Mouse (Mus musculus): ENCODE data around the gene Hist2h2ab. TPM values are rescaled to one million over a fixed set of nuclear protein-coding genes. Genes with fewer than 3 reads are reported as not detected.
A peak's percentile ranks its signal among the peaks of the same experiment; 100 is the strongest.
"Not testable (repeated sequence)": the region's sequence is repeated elsewhere in the genome, so short reads cannot be mapped to it uniquely, and the experiment has no call there.

Gene Hist2h2ab
- total RNA-seq, 2 experiments from 2014 or later, result 8.4 to 256 TPM

DNA sequence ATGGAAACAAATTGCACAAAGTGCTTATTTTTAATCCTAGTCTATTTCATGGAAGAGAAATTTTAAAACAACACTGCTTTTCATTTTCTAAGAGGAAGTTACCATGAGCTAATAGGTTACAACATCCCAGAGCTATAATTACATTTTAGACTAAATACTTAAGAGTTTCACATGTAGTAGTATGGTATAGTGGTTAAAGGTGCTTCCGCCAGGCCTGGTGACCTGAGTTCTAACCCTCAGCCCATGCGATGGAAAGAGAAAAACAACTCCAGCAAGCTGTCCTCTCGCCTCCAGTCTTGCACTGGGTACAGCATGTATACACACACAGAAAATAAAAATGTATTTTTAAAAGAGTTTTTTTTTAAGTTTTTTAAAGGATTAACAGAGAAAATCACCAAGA lies 32.1 kb downstream of the Hist2h2ab start:
- no peak for ATAC-seq (replicated peaks; ENCODE audit: low FRiP score, poor library complexity, severe bottlenecking)

DNA sequence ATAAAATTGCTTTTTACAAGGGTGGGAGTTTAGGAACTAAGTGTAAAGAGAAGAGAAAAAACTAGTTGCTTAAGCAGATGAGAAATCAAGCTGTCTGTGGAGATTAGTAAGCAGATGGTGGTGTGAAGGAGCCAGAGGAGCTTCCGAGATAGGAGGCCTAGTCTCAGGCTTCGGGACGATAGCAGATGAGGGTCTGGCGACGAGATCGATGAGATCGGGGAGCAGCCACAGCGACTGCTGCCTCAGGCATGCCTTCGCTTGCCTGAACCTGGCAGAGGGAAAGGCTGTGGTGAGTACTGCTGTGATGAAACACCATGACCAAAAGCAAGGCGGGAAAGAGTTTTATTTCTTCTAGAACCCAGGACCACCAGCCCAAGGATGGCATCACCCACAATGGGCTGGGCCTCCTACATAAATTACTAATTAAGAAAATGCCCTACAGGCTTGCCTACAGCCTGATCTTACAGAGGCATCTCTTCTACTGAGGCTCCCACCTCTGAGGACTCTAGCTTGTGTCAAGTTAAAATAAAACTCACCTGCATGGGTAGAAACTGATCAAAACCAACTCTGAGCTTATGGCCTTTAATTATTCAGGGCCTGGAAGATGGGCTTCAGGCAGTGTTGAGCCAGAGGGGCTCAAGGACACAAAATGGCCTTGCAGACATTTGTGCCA lies 35.2 kb downstream of the Hist2h2ab start:
- ATAC-seq (replicated peaks; ENCODE audit: low FRiP score, poor library complexity, severe bottlenecking), result peak; percentile 90

DNA sequence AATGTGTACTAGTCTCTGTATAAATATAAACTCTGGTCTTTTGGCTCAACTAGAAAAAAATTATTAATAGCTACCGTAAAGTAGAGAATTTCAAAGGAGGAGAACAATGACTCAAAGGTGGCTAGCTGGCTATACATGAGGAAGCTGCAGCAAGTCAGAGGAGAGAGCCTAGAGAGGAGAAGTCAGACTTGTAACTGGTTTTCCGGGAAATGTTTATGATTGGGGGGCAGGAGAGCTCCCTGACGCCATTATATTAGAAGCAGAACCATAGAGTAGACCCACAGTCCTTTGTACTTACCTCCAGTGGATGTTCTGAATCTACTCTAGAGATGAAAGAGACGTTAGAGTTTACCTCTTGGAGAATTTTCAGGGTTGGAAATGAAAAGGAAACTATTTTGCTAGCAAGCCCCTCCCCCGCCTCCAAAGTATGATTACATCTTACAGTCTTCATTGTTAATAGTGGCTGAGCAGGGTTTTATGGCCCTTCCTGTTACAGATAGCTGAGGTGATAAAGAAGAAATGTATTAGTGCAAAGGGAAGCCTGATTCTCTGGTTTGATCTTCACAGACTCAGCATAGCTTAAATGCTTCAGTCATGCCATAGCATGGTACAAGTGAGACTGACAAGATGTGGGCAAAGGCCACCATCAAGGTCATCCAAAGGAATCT lies 36.4 kb downstream of the Hist2h2ab start:
- ATAC-seq (replicated peaks; ENCODE audit: low FRiP score, poor library complexity, severe bottlenecking), result no peak

DNA sequence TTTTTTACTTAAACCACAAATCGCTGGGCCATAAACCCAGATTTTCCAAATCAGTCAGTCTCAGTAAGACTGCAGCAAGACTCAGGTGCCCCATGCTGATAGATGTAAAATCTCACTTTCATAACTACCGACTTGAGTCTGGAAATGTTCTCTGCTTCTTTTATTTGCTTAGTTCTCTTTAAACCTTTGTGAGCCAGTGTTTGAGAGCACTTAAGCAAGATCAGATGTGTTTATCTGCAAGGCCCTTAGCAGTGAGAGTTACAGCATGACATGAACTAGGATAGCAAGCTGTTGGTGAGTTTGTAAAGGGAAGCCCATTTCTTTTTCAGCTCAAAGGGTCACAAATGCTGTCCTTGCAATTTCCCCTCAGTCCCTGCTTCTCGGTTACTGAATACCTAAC lies 37.5 kb downstream of the Hist2h2ab start:
- ATAC-seq (replicated peaks; ENCODE audit: low FRiP score, poor library complexity, severe bottlenecking), result no peak

DNA sequence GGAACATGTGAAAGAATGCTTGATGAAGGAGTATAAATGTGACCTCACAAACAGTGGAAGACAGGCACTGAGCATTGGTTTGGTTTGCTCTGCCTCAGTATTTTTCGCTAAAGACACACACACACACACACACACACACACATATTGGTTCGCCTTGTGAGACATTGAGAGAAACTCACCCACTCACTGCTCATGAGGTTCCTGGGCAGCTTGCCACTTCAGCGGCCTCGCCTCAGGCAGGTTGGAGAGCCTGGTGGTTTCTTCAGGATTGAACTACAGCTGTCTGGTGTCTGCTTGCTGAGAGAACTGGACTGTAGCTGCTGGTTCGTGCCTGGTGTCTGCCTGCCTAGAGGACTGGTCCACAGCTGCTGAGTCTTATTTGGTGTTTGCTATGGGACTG lies 40.6 kb downstream of the Hist2h2ab start:
- ATAC-seq (replicated peaks; ENCODE audit: low FRiP score, poor library complexity, severe bottlenecking), result no peak

DNA sequence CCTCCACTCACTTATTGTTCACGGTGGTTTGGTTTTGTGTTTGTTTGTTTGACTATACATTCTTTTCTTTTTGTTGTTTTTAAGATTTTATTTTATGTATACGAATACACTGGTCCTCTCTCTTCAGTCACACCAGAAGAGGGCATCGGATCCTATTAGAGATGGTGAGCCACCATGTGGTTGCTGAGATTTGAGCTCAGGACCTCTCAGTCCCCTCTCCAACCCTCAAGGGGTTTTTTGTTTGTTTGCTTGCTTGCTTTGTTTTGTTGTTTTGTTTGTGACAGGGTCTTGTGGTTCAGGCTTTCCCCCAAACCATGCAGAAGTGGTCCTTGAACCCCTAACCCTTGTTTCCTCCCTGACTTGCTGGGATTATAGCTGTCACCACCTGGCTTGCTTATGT lies 42.0 kb downstream of the Hist2h2ab start:
- no peak for ATAC-seq (replicated peaks; ENCODE audit: low FRiP score, poor library complexity, severe bottlenecking)

DNA sequence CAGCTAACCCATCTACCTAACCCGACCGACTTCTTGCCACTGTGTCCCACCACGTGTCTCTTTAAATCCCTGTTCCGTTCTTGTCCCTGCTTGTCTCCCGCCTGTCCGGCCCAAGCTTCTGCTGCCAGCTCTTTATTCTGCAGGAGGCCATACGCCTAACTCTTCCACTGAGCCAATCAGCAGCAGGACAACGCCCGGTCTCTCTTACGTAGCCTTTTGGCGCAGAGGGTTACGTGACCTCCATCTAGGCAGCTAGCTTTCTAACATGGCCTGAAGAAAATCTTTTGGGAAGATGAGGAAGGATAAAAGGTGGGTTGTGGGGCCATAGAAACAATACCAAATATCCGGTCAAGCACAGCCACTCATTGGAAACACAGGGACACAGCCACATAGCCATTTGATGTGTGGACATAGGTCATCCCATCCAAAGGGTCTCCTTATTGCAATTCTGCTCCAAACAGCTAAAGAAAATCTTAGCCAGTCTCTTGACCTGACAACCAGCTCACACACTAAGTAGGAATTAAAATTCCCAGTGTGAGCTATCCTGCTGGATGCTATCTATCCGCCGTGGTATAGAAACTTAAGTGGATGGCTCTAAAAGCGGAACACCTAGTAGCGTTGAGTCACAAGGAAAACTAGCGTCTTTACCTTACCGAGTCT lies 42.7 kb downstream of the Hist2h2ab start:
- ATAC-seq (replicated peaks; ENCODE audit: low FRiP score, poor library complexity, severe bottlenecking), result peak; percentile 79

DNA sequence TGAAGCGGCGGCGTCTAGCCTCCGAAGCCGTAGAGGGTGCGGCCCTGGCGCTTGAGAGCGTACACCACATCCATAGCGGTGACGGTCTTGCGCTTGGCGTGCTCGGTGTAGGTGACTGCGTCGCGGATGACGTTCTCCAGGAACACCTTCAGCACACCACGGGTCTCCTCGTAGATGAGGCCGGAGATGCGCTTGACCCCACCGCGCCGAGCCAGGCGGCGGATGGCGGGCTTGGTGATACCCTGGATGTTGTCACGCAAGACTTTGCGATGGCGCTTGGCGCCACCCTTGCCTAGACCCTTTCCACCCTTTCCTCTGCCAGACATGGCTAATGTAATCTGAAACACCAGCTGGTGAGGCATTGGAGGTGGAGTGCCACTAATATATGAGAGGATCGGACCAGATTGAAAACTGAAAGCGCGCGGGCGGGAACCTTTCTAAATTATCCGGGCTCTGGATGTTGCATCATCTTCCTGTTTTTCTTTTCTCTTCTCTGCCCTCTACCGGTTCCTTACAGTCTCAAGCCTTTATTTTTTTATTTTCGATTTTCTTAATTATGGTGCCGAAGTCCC lies 43.4 kb downstream of the Hist2h2ab start, which contains the start of gene Hist2h4:
Gene Hist2h4, minus strand, starts transcription at position 333 of the 572 bp plus-strand sequence.
- ATAC-seq (replicated peaks; ENCODE audit: low FRiP score, poor library complexity, severe bottlenecking), result peak; percentile 74

DNA sequence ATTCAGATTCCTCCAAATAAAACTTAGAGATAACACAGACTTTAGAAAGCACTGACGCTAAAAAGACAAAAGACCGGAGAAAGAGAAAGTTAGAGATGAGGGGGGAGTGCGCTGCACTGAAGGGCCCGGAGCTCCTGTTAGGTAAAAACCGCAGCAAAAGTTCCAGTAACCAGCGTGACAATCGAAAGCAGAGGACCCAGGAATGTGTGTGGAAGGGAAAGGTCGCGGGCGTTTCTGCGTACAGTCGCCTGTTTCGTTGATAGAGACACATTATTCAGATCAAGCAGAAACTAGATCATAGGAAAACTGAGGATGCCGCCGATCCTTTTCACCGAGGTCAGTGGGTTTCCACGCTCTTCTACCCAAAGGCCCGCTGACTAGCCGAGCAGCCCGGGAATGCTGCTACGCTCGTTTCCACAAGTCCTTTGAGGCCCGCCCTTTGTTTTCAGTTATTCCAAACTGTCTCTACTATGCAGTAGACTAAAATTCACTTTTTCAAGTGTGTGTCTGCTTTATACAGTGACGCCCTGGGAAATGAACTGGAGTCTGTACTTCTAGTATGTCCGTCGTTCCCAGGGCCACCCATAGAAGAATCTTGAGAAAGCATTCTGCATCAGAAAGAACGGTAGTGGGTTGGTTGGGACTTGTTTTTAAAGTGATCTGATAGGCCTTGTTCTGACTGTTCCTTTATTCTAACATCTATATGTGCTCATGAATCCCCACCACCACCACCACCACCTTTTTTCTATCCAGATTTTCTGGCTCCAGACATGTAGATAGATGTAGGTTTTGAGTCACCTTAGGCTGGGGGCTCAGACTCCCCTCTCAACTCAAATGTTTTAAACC lies 44.1 kb downstream of the Hist2h2ab start:
- peak; percentile 6 for ATAC-seq (replicated peaks; ENCODE audit: low FRiP score, poor library complexity, severe bottlenecking)

DNA sequence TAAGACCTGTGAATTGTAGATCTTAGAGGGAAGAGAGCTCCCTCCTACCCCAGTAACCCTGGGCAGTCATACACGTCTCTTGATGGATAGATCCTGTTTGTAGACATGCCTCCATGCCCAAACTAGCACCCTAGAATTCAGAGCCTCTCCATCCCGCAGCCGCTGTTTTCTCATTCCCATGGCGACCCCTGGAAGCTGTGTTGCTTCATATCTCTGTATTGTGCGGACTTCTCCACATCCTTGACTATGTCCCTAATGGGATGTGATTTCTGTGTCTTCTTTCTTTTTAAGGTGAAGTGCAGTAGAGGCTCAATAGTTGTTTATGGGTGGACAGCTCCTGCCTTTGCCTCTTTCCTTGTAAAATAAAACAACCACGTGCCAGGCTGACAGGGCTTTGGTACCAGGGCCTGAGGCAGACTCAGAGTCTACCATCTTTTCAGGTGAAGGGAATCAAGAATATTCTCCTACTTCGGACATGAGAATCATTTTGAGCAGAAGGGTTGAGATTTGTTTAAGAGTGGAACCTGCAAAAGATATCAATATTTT lies 44.8 kb downstream of the Hist2h2ab start:
- no peak for ATAC-seq (replicated peaks; ENCODE audit: low FRiP score, poor library complexity, severe bottlenecking)

DNA sequence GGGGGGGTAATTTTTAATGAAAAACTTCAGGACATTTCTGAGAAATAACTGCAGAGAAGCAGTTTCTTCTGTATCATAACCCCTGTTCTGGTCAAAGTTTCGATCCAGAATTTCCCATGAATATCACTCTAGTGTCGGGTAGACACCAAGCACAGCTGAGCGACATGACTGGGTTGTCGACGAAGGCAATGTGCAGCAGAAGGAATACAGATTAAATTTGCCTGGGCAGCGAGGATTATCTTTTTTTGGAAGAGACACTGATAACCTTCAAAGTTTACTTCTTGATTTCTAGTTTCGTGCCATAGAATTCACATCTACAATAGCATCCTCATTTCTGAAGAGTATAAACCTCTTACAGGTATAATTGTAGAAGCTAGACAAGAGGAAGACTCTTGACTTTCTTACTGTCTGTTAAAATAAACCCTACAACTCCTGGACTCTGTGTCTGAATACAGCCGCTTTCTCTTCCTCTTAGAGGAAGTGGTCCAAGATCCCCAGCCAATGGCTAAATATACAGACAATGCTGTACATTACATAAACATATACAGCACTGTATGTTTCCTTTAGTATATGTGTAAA lies 46.6 kb downstream of the Hist2h2ab start:
- ATAC-seq (replicated peaks; ENCODE audit: low FRiP score, poor library complexity, severe bottlenecking), result no peak

DNA sequence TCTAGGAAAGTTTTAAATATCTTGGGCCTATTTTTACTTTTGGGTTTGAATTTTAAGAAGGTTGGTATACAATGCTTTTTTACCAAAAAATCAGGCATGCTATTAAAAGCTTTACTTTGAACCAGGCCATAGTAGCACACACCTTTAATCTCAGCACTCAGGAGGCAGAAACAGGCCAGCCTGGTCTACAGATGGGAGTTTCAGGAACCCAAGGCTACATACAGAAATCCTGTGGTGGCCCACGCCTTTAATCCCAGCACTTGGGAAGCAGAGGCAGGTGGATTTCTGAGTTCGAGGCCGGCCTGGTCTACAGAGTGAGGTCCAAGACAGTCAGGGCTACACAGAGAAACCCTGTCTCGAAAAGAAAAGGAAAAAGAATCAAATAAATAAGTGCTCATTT lies 47.9 kb downstream of the Hist2h2ab start:
- no peak for ATAC-seq (replicated peaks; ENCODE audit: low FRiP score, poor library complexity, severe bottlenecking)

DNA sequence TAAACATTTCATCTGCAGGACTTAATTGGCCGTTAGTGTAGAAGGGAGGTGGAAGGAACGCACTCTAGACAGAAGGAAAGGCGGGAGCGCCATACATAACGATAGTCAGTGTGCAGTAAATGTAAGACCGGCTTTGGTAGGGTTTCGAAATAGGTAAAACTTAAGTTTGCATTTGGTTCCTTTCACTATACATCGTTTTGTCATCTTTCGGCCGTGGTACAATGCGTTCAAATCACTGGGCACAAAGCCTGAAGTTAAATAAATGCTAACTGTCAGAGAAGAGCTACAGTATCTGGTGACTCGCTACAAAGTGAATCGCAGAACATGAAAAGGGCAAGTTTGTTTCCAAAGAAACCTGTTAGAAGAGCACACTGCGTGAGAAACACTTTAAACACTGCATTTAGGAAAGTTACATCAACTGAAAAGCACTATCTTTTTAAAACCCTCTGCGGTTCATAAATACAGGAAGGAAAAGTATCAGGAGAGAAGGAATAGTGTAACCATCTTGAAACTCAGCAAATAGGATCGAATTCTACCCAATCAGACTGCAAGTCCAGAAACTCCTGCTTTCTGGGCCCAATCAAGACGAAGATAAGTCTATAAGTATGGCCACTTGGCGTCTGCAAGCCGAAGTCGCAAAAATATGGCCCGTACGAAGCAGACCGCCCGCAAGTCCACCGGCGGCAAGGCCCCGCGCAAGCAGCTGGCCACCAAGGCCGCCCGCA lies 48.5 kb downstream of the Hist2h2ab start, which contains the start of gene Hist2h3b:
Gene Hist2h3b, plus strand, starts transcription at position 604 of the 725 bp plus-strand sequence.
- peak; percentile 58 for ATAC-seq (replicated peaks; ENCODE audit: low FRiP score, poor library complexity, severe bottlenecking)

DNA sequence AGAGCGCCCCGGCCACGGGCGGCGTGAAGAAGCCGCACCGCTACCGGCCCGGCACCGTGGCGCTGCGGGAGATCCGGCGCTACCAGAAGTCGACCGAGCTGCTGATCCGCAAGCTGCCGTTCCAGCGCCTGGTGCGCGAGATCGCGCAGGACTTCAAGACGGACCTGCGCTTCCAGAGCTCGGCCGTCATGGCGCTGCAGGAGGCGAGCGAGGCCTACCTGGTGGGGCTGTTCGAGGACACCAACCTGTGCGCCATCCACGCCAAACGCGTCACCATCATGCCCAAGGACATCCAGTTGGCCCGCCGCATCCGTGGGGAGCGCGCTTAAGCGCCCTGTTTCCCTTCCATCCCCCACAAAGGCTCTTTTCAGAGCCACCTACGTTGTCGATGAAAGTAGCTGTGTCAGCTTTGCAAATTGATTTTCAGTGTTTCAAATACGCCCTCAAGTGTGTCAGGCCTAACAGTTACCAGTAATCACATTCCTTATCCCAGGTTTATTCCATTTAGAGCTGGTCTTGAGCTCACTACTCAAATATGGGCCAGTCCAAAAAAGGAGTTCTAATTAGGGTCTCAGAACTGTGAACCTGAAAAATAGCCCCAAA lies 49.2 kb downstream of the Hist2h2ab start:
- not testable (repeated sequence) for ATAC-seq (replicated peaks; ENCODE audit: low FRiP score, poor library complexity, severe bottlenecking)
